Mouse (Mus musculus) left cerebral cortex, adult 9 months (tissue): ENCODE results near the gene Fam120c.

Experiments used
- DNase-seq, 2 experiments: peaks; one replicate each; pipeline ENCODE4 v3.0.0; 2022; ENCODE audit warnings: low spot score in 2 of 2

The Fam120c gene

DNA sequence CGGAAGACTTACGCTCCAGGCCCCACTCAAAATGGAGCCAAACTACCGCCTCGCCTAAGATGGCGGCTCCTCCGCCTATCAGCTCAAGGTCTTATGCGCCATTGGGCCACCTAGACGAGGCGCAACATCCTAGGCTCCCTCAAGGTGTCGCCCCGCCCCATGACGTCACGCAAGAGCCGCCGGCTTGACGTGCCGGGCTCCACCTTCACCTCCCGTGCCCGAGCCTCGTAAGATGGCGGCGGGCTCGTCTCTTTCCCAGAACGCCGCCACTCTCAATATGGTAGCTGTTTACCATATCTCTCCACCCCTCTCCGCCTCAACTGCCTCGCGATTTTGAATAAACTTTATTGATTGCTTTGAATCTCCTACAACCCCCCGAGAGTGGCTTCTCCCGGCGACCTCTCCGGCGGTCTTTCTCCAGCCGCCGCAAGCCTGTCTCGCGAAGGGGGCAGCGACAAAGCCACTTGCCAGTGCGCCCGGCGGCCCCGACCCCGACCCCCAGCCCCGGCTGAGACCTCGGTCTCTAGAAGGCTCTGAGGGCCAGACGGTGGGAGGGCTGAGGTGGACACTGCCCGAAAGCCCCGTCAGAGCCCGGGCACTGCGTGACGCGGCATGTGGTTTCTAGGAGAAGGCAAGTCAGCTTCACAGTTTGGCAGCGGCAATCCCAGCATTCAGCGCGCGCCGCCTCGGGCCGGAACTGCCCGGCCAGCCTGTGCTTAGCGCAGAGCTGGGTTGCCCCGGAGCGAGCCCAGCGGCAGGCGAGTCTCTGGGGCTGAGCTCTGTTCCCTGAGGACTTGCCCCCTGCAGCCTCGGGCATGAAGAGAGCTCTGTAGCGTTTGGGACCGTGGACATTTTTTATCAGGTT lies 176.7 kb downstream of the Fam120c start, which contains the start of gene Phf8:
Phf8 (plus strand) TSS at position 215 of the 865 bp plus-strand sequence.
- peak; percentile 93 to 95 for DNase-seq
